Mouse (Mus musculus) forebrain, embryonic 10.5 days (tissue): ENCODE data around the gene Gja3. TPM values are rescaled to one million over a fixed set of nuclear protein-coding genes. Genes with fewer than 3 reads are reported as not detected.

ENCODE experiments used
- DNase-seq: peaks from one replicate; pipeline ENCODE4 v3.0.0-alpha.2; 2017; ENCODE audit warnings: low spot score; ENCODE audit errors: extremely low spot score
- H3K27ac ChIP-seq: fragments of 300-500 bp; sonication (generic); 2 replicates; pipeline ENCODE4 v1.5.1; 2016; ENCODE audit warnings: mild to moderate bottlenecking
- H3K27me3 ChIP-seq: fragments of 300-500 bp; sonication (generic); 2 replicates; pipeline ENCODE4 v1.6.1; 2016; ENCODE audit warnings: mild to moderate bottlenecking; ENCODE audit not compliant: poor library complexity, severe bottlenecking
- H3K36me3 ChIP-seq: fragments of 300-500 bp; sonication (generic); replicated peaks from 2 replicates; pipeline ENCODE4 v1.6.1; 2016; ENCODE audit warnings: mild to moderate bottlenecking, moderate library complexity
- H3K4me1 ChIP-seq: fragments of 300-500 bp; sonication (generic); 2 replicates; pipeline ENCODE4 v1.6.1; 2016
- H3K4me3 ChIP-seq: fragments of 300-500 bp; sonication (generic); 2 replicates; pipeline ENCODE4 v1.5.1; 2016; ENCODE audit warnings: mild to moderate bottlenecking, moderate library complexity
- H3K9me3 ChIP-seq: fragments of 300-500 bp; sonication (generic); 2 replicates; pipeline ENCODE4 v1.6.1; 2016; ENCODE audit warnings: mild to moderate bottlenecking, moderate library complexity
- WGBS: fragments of 180-500 bp; shearing (Covaris S2); methylation state at CpG from one replicate; pipeline ENCODE4 v1.1.7; 2016; 5-methylcytosine and 5-hydroxymethylcytosine counted together
- polyA plus RNA-seq: library from polyadenylated mRNA; unstranded; fragments of >200 nt; fragmentation: Nextera tagmentation; extraction: Ambion mirVana; gene quantifications from 2 replicates; pipeline ENCODE4 v1.2.1, GENCODE M21; 2016

Gene Gja3
- 0.06 TPM in 1 of 2 replicates, not detected in the other for polyA plus RNA-seq

DNA sequence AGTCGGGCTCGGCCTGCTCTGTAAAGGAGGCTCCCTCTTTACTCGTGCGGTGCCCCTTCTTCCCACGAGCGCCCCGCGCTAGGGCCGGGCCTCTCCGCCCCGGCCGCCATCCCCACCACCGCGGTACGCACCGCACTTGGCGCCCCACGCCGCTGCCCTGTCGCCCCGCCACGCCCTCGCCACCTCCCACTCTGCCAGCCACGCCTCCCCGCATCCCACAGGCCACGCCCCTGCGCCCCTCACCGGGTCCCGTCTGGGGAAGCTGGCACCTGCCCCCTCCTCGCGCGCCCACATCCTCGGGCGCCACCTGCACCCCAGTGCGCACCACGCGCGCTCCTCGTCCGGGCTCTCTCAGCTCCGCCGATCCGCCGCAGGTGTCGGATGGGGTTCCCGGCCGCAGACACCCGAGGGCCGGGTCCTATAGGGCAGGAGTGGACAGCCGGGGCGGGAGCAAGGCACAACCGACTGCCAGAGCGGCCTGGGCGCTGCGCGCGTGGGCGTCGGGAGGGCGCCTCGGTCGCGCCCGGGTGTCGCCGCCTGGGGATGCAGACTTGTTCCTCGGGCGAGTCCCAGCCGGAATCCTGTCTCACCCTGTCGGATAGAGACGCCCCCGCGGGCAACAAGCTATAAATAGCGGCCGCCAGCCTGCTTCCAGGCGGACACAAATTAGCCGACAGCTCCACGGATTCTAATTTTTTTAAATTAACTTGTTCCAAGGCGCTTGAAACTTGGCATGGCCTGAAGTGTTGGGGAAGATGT, at the start of gene Gja3:
Gene Gja3 (minus strand): TSS at position 538 of the 759 bp plus-strand sequence.
- Histone ChIP-seq H3K27ac (peak within 1 kb of the TSS; percentile 15; the same call in 1 of the 2 replicates), H3K4me1 (peaks cover 11% of the 10 kb centered on the region), H3K27me3 (peaks cover 55% of the 10 kb centered on the region), H3K4me3 (peak within 1 kb of the TSS; percentile 69), H3K9me3 (no peaks in the 10 kb centered on the region), H3K36me3 (no peaks in the 10 kb centered on the region)
- peak; percentile 51 for DNase-seq
- WGBS, result under 1% methylated on average over 78 of the region's 79 CpGs

GRCm38 (mm10) chr14:57107091-57107490, 49.2 kb upstream of the Gja3 start:
- Histone ChIP-seq H3K36me3 (no peaks in the 10 kb centered on the region), H3K27ac (no peak overlapping the region), H3K4me3 (no peak overlapping the region), H3K27me3 (peaks cover 79% of the 10 kb centered on the region), H3K9me3 (no peaks in the 10 kb centered on the region), H3K4me1 (peaks cover 24% of the 10 kb centered on the region)
- 80% methylated on average over 8 of the region's 8 CpGs for WGBS
- DNase-seq, result no peak

DNA sequence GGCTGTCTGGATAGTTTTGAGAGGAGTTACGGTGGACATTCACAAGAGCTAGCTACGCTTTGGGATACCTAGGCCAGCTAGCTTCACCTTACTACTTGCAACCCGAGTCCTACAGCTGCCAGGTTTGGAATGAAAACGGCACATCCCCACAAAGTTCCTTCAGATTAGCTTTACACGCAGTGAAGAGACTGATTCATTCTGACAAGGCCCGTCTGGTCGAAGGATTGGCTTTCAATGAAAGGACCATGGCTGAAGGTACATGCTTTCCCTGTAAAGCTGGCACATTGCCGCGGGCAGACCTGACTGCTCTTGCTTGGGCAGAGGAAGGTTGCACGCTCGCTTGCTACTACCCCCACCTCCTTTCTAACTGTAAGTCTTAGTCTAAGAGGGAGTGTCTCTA, 47.8 kb upstream of the Gja3 start:
- no peak overlapping the region for H3K27ac ChIP-seq
- H3K36me3 ChIP-seq, result no peaks in the 10 kb centered on the region
- peaks cover 24% of the 10 kb centered on the region for H3K4me1 ChIP-seq
- peaks cover 87% of the 10 kb centered on the region for H3K27me3 ChIP-seq
- no peak overlapping the region for H3K4me3 ChIP-seq
- H3K9me3 ChIP-seq, result no peaks in the 10 kb centered on the region
- no peak for DNase-seq
- 45% methylated on average over 11 of the region's 11 CpGs for WGBS

GRCm38 (mm10) chr14:57105111-57105510, 47.2 kb upstream of the Gja3 start:
- H3K36me3 ChIP-seq, result no peaks in the 10 kb centered on the region
- H3K4me3 ChIP-seq, result peak overlapping the region; percentile 72
- 10% methylated on average over 14 of the region's 14 CpGs for WGBS
- DNase-seq, result peak; percentile 20
- H3K9me3 ChIP-seq, result no peaks in the 10 kb centered on the region
- peaks cover 88% of the 10 kb centered on the region for H3K27me3 ChIP-seq
- peaks cover 24% of the 10 kb centered on the region for H3K4me1 ChIP-seq
- no peak overlapping the region for H3K27ac ChIP-seq

DNA sequence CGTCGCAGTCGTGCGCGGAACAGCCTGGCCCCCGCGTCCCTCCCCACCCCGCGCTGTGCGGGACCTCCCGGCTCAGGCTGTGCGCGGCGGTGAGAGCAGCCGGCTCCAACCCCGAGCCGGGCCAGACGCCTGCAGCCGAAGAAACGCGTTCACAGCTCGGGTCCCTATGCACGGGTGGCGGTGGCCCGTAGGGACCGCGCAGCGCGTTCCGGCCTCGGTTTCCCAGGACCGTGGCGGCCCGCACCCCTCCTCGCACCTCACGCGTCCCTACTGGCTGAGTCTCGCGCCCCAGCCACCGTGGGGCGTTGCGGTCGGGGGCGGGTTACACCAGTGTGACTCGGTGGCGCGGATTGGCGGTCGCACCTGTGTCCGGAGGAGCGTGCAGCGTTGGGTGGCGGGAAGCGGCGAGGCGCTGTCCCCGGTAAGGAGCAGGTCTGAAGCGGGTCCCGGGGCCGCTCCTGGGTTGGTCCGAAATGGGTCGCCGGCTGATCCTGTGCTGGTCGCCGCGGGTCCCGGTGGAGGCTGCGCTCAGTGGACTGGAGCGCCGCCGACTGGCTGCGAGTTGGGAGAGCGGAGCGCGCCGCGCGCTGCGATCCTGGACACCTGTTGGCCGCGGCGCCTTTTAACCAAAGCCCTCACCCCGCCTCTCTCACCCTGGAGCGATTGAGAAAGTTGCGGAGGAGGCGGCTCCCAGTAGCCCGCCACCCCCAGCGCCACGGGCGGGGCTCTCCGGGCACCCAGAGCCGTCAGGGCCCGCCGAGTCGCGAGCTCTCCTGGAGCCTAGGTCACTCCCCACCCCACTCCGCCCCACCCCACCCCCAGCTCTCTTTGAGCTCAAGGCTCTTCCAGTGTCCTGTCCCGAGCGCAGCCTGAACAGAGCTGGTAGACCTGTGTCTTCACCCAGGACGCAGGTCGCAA, 46.5 kb upstream of the Gja3 start, which contains the start of gene Gjb2:
Gene Gjb2 (minus strand): TSS at position 597 of the 918 bp plus-strand sequence.
- Histone ChIP-seq H3K27ac (peak within 1 kb of the TSS; percentile 56; the same call in 1 of the 2 replicates), H3K4me1 (peaks cover 24% of the 10 kb centered on the region), H3K36me3 (no peaks in the 10 kb centered on the region), H3K27me3 (peaks cover 88% of the 10 kb centered on the region), H3K9me3 (no peaks in the 10 kb centered on the region), H3K4me3 (peak within 1 kb of the TSS; percentile 72)
- DNase-seq, result peak; percentile 58
- under 1% methylated on average over 101 of the region's 101 CpGs for WGBS

GRCm38 (mm10) chr14:57103711-57104105, 45.8 kb upstream of the Gja3 start:
- Histone ChIP-seq H3K4me1 (peaks cover 24% of the 10 kb centered on the region), H3K4me3 (peak overlapping the region; percentile 72), H3K27me3 (peaks cover 85% of the 10 kb centered on the region), H3K27ac (no peak overlapping the region; the same call in 1 of the 2 replicates), H3K9me3 (no peaks in the 10 kb centered on the region), H3K36me3 (no peaks in the 10 kb centered on the region)
- no peak for DNase-seq
- 1% methylated on average over 22 of the region's 22 CpGs for WGBS

DNA sequence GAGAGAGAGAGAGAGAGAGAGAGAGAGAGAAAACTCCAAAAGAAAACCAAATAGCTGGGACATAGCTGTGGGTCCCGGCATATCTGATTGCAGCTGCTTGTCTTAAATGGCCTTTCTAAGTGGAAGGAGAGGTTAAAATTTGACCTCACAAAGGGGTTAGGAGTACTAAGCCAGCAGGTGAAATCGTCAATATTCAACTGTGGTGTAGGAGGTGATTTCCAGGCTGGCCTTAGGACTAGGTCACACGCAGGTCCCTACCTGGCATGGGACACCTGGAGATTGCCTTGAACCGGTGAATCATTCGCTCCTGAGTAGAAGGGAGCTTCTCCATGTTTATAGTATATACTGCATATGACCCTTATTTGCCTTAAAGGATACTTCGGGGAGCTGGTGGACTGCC, 45.2 kb upstream of the Gja3 start:
- peaks cover 79% of the 10 kb centered on the region for H3K27me3 ChIP-seq
- no peak overlapping the region for H3K27ac ChIP-seq
- peak overlapping the region; percentile 72; the same call in 1 of the 2 replicates for H3K4me3 ChIP-seq
- no peak for DNase-seq
- no peaks in the 10 kb centered on the region for H3K9me3 ChIP-seq
- peaks cover 24% of the 10 kb centered on the region for H3K4me1 ChIP-seq
- H3K36me3 ChIP-seq, result no peaks in the 10 kb centered on the region
- 58% methylated on average over 6 of the region's 6 CpGs for WGBS

DNA sequence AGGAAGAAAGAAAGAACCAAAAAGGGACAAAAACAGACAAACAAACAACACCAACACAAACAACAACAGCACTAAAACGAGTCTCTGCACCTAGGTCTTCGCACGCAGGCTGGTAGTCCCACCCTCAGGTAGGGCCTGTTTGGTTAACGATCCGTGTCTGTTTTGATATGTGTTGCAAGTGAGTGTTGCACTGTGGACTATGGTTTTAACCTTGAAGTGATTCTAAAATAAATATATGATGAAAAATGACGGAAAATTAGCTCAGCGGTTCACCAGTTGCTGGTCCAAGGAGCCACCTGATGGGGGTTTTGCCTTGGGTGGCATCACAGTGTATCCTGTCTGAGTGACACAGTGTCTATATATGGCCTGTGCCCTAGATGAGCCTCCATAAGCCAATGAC, 43.7 kb upstream of the Gja3 start:
- Histone ChIP-seq H3K4me1 (peaks cover 24% of the 10 kb centered on the region), H3K36me3 (no peaks in the 10 kb centered on the region), H3K27me3 (peaks cover 64% of the 10 kb centered on the region), H3K9me3 (no peaks in the 10 kb centered on the region), H3K4me3 (no peak overlapping the region), H3K27ac (no peak overlapping the region)
- no peak for DNase-seq
- WGBS, result 88% methylated on average over 7 of the region's 7 CpGs

DNA sequence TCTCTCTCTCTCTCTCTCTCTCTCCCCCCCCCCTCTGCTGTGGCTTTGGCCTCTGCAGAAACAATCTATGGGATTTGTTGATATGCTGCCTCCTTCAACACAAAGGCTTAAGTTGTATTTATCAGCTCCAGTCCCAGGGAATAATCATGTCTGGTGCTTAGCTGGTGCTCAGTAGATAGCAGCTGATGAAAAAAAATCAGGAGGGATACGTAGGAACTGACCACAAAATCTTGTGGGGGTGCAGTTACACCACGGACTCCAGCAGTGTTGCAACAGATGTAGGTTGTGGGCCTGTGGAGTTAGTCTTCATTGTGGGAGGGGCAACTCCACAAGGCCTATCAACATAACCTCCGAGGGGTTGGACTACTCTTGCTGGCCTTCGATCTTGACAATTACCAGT, 38.0 kb upstream of the Gja3 start:
- 87% methylated on average over 4 of the region's 4 CpGs for WGBS
- Histone ChIP-seq H3K9me3 (no peaks in the 10 kb centered on the region), H3K27ac (no peak overlapping the region)

DNA sequence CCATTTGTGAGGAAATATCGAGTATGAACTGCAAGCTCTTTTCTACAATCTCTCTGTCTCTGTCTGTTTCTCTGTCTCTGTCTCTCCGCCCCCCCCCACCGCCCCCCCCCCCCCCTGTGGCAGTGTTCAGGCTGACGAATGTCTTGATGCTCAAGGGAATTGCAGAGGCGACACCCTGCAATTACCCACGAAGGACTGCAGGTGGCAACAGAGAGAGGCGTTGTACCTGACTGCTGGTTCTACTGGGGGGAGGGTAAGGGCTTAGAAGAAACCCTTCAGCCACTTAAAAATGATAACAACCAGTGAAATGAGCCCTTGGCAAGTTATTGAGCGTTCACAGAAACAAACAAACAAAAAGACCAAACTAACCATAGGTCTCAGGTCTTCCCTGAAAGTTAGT, 35.1 kb upstream of the Gja3 start:
- 8% methylated on average over 8 of the region's 8 CpGs for WGBS

More for the DNA sequence above, 38.0 kb upstream of the Gja3 start:
- Histone ChIP-seq H3K4me3 (no peak overlapping the region), H3K36me3 (no peaks in the 10 kb centered on the region), H3K27me3 (peaks cover 6% of the 10 kb centered on the region; the same call in 1 of the 2 replicates), H3K4me1 (0 out of 2 replicates have a peak, but pooled peaks cover 3% of the 10 kb centered on the region)
- DNase-seq, result no peak

DNA sequence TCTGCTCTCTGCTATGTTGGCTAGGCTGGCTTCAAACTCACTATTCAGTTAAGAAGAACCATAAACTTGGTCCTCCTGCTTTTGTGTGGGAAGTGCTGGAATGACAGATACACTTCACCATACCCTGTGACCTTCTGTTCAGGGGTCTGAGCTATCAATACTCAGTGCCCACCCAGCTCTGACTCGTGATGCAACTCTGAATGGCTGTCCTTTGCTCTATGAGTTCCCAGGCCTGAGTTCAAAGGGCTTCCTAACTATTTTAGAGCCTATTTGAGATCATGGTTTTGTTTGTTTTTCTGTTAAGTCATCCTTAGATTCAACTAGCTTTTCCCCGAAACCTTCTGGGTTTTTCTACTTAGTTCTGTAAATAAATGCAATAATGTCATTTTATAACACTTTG, 32.1 kb upstream of the Gja3 start:
- Histone ChIP-seq H3K36me3 (no peaks in the 10 kb centered on the region), H3K4me1 (no peaks in the 10 kb centered on the region), H3K4me3 (no peak overlapping the region), H3K27ac (no peak overlapping the region), H3K9me3 (no peaks in the 10 kb centered on the region), H3K27me3 (no peaks in the 10 kb centered on the region)
- WGBS, result 66% methylated on average over 2 of the region's 2 CpGs
- no peak for DNase-seq

More for the DNA sequence above, 35.1 kb upstream of the Gja3 start:
- peak; percentile 43 for DNase-seq
- no peaks in the 10 kb centered on the region for H3K9me3 ChIP-seq
- H3K27ac ChIP-seq, result no peak overlapping the region
- H3K4me1 ChIP-seq, result no peaks in the 10 kb centered on the region
- no peaks in the 10 kb centered on the region for H3K27me3 ChIP-seq
- no peaks in the 10 kb centered on the region for H3K36me3 ChIP-seq
- no peak overlapping the region for H3K4me3 ChIP-seq

- no peak for DNase-seq
- Histone ChIP-seq H3K4me3 (no peak overlapping the region), H3K4me1 (no peaks in the 10 kb centered on the region), H3K27me3 (no peaks in the 10 kb centered on the region), H3K27ac (no peak overlapping the region), H3K36me3 (no peaks in the 10 kb centered on the region), H3K9me3 (no peaks in the 10 kb centered on the region)
- WGBS, result 88% methylated on average over 7 of the region's 7 CpGs
Observed at GRCm38 (mm10) chr14:57089107-57089506, 31.2 kb upstream of the Gja3 start.
